Comparison of ENCODE assay signal across 8 mouse cellular contexts in genomic region chr13:3359751-3360260, GRCm38 (mm10).
DNase-seq lines count a peak whose midpoint lies in the region; ATAC-seq and TF ChIP-seq lines count a peak whose summit lies in the region.
"Not testable (repeated sequence)": the region's sequence is repeated elsewhere in the genome, so short reads cannot be mapped to it uniquely, and the experiment has no call there.

No protein-coding gene starts in this region.

- not testable (repeated sequence) for H3K9me3 ChIP-seq in hindbrain, postnatal 0 days (ENCODE audit: low read length); lung, embryonic 15.5 days

- peak; percentile 29 for DNase-seq in adrenal gland, adult 2 months
- peak; percentile 31 for DNase-seq in embryo, embryonic 9.5 days (ENCODE audit: extremely low spot score)
- DNase-seq in heart, adult 2 months = peak in 1 of 2 experiments; percentile 20
- not testable (repeated sequence) for DNase-seq in hindbrain, postnatal 0 days (ENCODE audit: low spot score)
- DNase-seq in left cerebral cortex, adult 18-20 months (ENCODE audit: low spot score in 2 of 2) = peak; percentile 19 to 20
- DNase-seq in neural tube, embryonic 10.5 days (ENCODE audit: extremely low spot score, low spot score) = peak; percentile 46
- peak; percentile 6 to 45 for DNase-seq in urinary bladder, adult 18-20 months (ENCODE audit: low spot score in 2 of 2)

- not testable (repeated sequence) for H3K4me1 ChIP-seq in heart, adult 2 months (ENCODE audit: control insufficient read depth, insufficient read depth, low read length); hindbrain, postnatal 0 days (ENCODE audit: insufficient read depth, low read length)
- H3K4me1 ChIP-seq in lung, embryonic 15.5 days = peaks cover 18% of the 10 kb centered on the region

- not testable (repeated sequence) for TF ChIP-seq POLR2A in heart, adult 2 months (IDR thresholded peaks at IDR 0.05; ENCODE audit: insufficient read depth, low read depth, low read length)

- H3K4me3 ChIP-seq in heart, adult 2 months = peak overlapping the region; percentile 44
- peak overlapping the region; percentile 56 for H3K4me3 ChIP-seq in hindbrain, postnatal 0 days (ENCODE audit: low read length)
- H3K4me3 ChIP-seq in lung, embryonic 15.5 days = peak overlapping the region; percentile 56

- not testable (repeated sequence) for H3K36me3 ChIP-seq in heart, adult 2 months (ENCODE audit: control insufficient read depth, insufficient read depth, low read length); hindbrain, postnatal 0 days (ENCODE audit: insufficient read depth, low read length); lung, embryonic 15.5 days

- H3K79me2 ChIP-seq in heart, adult 2 months (replicated peaks; ENCODE audit: control insufficient read depth, insufficient read depth, low read length) = not testable (repeated sequence)

- H3K4me2 ChIP-seq in hindbrain, postnatal 0 days (ENCODE audit: low read depth, low read length) = peak overlapping the region; percentile 94
- H3K4me2 ChIP-seq in lung, embryonic 15.5 days = peak overlapping the region; percentile 99

- TF ChIP-seq CTCF in heart, adult 2 months (IDR thresholded peaks at IDR 0.05); hindbrain, postnatal 0 days (IDR thresholded peaks at IDR 0.05; ENCODE audit: low read depth): not testable (repeated sequence)

- ATAC-seq in hindbrain, postnatal 0 days = peak; percentile 1; the same call in 1 of the 2 replicates
- ATAC-seq in lung, embryonic 15.5 days (ENCODE audit: borderline replicate concordance, extremely low read depth, low FRiP score, low TSS enrichment) = peak; percentile 4; the same call in 1 of the 2 replicates

- H3K27me3 ChIP-seq in heart, adult 2 months (ENCODE audit: control insufficient read depth, insufficient read depth, low read length) = peaks cover 25% of the 10 kb centered on the region
- peaks cover 23% of the 10 kb centered on the region for H3K27me3 ChIP-seq in hindbrain, postnatal 0 days (ENCODE audit: insufficient read depth, low read length)
- peaks cover 41% of the 10 kb centered on the region for H3K27me3 ChIP-seq in lung, embryonic 15.5 days

- H3K27ac ChIP-seq in heart, adult 2 months; hindbrain, postnatal 0 days; lung, embryonic 15.5 days: not testable (repeated sequence)

- H3K9ac ChIP-seq in heart, adult 2 months (ENCODE audit: low read depth, low read length); hindbrain, postnatal 0 days (replicated peaks; ENCODE audit: low read length): not testable (repeated sequence)
- H3K9ac ChIP-seq in lung, embryonic 15.5 days = peak overlapping the region; percentile 32; the same call in 1 of the 2 replicates

- intact Hi-C loops in heart, adult 2 months (cut with DNase I) = not testable (repeated sequence)

- TF ChIP-seq EP300 in heart, adult 2 months (IDR thresholded peaks at IDR 0.05; ENCODE audit: insufficient read depth, low read depth, low read length) = not testable (repeated sequence)

- under 1% methylated on average over 35 of the region's 35 CpGs for WGBS in heart, adult 2 months
- 1% methylated on average over 35 of the region's 35 CpGs for WGBS in hindbrain, postnatal 0 days
- under 1% methylated on average over 35 of the region's 35 CpGs for WGBS in lung, embryonic 15.5 days
